Mouse (Mus musculus) neural tube, embryonic 13.5 days (tissue): ENCODE results near the gene Gm43064. TPM values are rescaled to one million over a fixed set of nuclear protein-coding genes. Genes with fewer than 3 reads are reported as not detected.
"Not testable (repeated sequence)": the region's sequence is repeated elsewhere in the genome, so short reads cannot be mapped to it uniquely, and the experiment has no call there.

Experiments used
- ATAC-seq: fragments of 200-750 bp; cut with Nextera tagmentation; 2 replicates; pipeline ENCODE4 v1.8.0; 2017; ENCODE audit warnings: low read depth, mild to moderate bottlenecking, moderate TSS enrichment, moderate library complexity
- H3K27ac ChIP-seq: fragments of 300-500 bp; sonication (generic); replicated peaks from 2 replicates; pipeline ENCODE4 v1.5.1; 2015; ENCODE audit warnings: moderate library complexity, mild to moderate bottlenecking, inconsistent platforms
- H3K27me3 ChIP-seq: fragments of 300-500 bp; sonication (generic); 2 replicates; pipeline ENCODE4 v1.6.1; 2015; ENCODE audit warnings: mild to moderate bottlenecking, inconsistent platforms
- H3K36me3 ChIP-seq: fragments of 300-500 bp; sonication (generic); 2 replicates; pipeline ENCODE4 v1.6.1; 2015; ENCODE audit warnings: mild to moderate bottlenecking, inconsistent platforms
- H3K4me1 ChIP-seq: fragments of 300-500 bp; sonication (generic); replicated peaks from 2 replicates; pipeline ENCODE4 v1.6.1; 2015; ENCODE audit warnings: inconsistent platforms
- H3K4me2 ChIP-seq: fragments of 300-500 bp; sonication (generic); 2 replicates; pipeline ENCODE4 v1.6.1; 2015; ENCODE audit warnings: inconsistent platforms, mild to moderate bottlenecking, moderate library complexity
- H3K4me3 ChIP-seq: fragments of 300-500 bp; sonication (generic); 2 replicates; pipeline ENCODE4 v1.5.1; 2015; ENCODE audit warnings: mild to moderate bottlenecking, inconsistent platforms
- H3K9ac ChIP-seq: fragments of 300-500 bp; sonication (generic); 2 replicates; pipeline ENCODE4 v1.6.1; 2015; ENCODE audit warnings: moderate library complexity, mild to moderate bottlenecking, inconsistent platforms
- H3K9me3 ChIP-seq: fragments of 300-500 bp; sonication (generic); 2 replicates; pipeline ENCODE4 v1.6.1; 2016; ENCODE audit warnings: inconsistent platforms
- WGBS: fragments of 180-500 bp; shearing (Covaris S2); methylation state at CpG from one replicate; pipeline ENCODE4 v1.1.7; 2015; 5-methylcytosine and 5-hydroxymethylcytosine counted together
- polyA plus RNA-seq: library from polyadenylated mRNA; unstranded; fragments of >200 nt; fragmentation: Nextera tagmentation; extraction: Ambion mirVana; gene quantifications from 2 replicates; pipeline ENCODE4 v1.2.1, GENCODE M21; 2015

Gene Gm43064
- polyA plus RNA-seq, 1 experiment from 2014 or later: 0.21 TPM

- no peaks in the 10 kb centered on the region for H3K4me1 ChIP-seq
- H3K4me2 ChIP-seq: no peak overlapping the region
- H3K4me3 ChIP-seq: no peak overlapping the region
- H3K27me3 ChIP-seq: no peaks in the 10 kb centered on the region
- no peaks in the 10 kb centered on the region for H3K9me3 ChIP-seq
- no peaks in the 10 kb centered on the region for H3K36me3 ChIP-seq
- H3K27ac ChIP-seq: no peak overlapping the region
- ATAC-seq: no peak
- WGBS: 85% methylated on average over 10 of the region's 10 CpGs
- H3K9ac ChIP-seq: no peak overlapping the region
Observed at GRCm38 (mm10) chr3:103835951-103836310, 26.6 kb downstream of the Gm43064 start.

DNA sequence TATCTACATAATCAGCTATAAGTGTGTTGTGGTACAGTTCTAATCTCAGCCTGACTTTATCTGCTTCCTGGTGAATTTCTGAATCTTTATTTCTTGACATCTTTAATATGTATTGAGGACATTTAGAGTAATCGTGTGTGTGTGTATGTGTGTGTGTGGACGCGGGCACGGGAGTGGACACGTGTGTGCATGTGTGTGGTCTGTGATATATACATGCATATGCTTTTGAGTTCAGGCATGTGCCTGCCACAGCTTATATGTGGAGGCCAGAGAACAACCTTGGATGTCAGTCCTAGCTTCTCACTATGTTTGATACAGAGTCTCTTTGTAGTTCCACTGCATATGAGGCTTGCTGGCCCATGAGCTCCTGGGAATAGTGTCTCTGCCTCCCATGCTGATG, 27.1 kb downstream of the Gm43064 start:
- Histone ChIP-seq H3K4me2 (no peak overlapping the region), H3K9ac (no peak overlapping the region), H3K9me3 (no peaks in the 10 kb centered on the region), H3K27me3 (no peaks in the 10 kb centered on the region), H3K4me1 (no peaks in the 10 kb centered on the region), H3K27ac (no peak overlapping the region), H3K4me3 (no peak overlapping the region), H3K36me3 (no peaks in the 10 kb centered on the region)
- WGBS: 93% methylated on average over 5 of the region's 5 CpGs
- ATAC-seq: no peak

DNA sequence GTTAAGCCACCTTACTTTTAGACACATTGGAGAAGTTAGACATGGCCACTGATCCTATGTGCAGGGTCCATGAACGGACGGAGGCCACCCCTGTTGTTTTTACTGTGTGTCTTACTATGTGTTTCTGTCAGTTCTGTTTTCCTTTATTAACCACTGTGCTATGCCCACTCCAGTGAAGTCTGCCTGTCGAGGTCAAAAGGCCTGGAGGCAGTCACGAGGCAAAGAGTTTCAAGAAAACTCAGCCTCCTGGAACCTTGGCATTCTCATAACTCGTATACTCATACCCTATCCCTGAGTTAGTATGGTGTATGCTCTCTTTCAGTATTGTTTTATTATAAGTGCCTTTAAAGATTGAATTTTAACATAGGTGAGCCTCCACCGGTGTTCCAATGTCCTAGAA, 30.3 kb downstream of the Gm43064 start:
- 93% methylated on average over 6 of the region's 6 CpGs for WGBS
- no peak overlapping the region for H3K4me3 ChIP-seq
- no peak for ATAC-seq
- H3K4me2 ChIP-seq: no peak overlapping the region
- no peak overlapping the region for H3K27ac ChIP-seq
- no peak overlapping the region for H3K9ac ChIP-seq
- no peaks in the 10 kb centered on the region for H3K27me3 ChIP-seq
- H3K9me3 ChIP-seq: no peaks in the 10 kb centered on the region
- no peaks in the 10 kb centered on the region for H3K4me1 ChIP-seq
- no peaks in the 10 kb centered on the region for H3K36me3 ChIP-seq

DNA sequence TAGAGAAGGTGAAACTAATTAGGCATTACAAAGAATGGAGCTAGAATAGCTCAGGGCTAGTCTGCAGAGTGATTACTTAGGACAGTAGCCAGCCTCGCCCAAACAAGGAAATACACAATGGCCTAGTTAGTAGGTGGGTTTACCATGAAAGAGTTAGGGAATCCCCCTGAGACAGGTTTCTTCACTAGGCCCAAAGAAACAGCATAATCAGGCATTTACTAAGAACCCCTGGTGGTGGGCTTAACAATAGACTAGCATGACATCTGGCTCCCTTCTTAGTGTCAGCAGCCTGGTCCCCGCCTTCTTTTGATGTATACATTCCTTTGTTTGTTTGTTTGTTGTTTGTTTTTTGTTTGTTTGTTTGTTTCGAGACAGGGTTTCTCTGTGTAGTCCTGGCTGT, 30.8 kb downstream of the Gm43064 start:
- not testable (repeated sequence) for H3K27ac ChIP-seq

GRCm38 (mm10) chr3:103840946-103841345, 31.6 kb downstream of the Gm43064 start:
- WGBS: 91% methylated on average over 7 of the region's 7 CpGs
- H3K4me3 ChIP-seq, H3K4me2 ChIP-seq, H3K36me3 ChIP-seq, H3K27ac ChIP-seq, H3K4me1 ChIP-seq, H3K27me3 ChIP-seq, H3K9ac ChIP-seq, ATAC-seq, H3K9me3 ChIP-seq: not testable (repeated sequence)

More for the DNA sequence above, 30.8 kb downstream of the Gm43064 start:
- H3K4me2 ChIP-seq, H3K4me1 ChIP-seq, H3K36me3 ChIP-seq, H3K27me3 ChIP-seq, H3K9me3 ChIP-seq, H3K4me3 ChIP-seq, H3K9ac ChIP-seq, ATAC-seq: not testable (repeated sequence)
- 85% methylated on average over 3 of the region's 3 CpGs for WGBS

- WGBS: 87% methylated on average over 9 of the region's 9 CpGs
- Histone ChIP-seq H3K27me3 (no peaks in the 10 kb centered on the region), H3K9ac (no peak overlapping the region), H3K27ac (no peak overlapping the region), H3K4me2 (no peak overlapping the region), H3K4me1 (no peaks in the 10 kb centered on the region), H3K4me3 (no peak overlapping the region), H3K36me3 (no peaks in the 10 kb centered on the region), H3K9me3 (no peaks in the 10 kb centered on the region)
- no peak for ATAC-seq
Observed at GRCm38 (mm10) chr3:103850644-103851363, 41.4 kb downstream of the Gm43064 start.

GRCm38 (mm10) chr3:103851481-103851880, 42.1 kb downstream of the Gm43064 start:
- H3K4me1 ChIP-seq: no peaks in the 10 kb centered on the region
- H3K9ac ChIP-seq: no peak overlapping the region
- H3K36me3 ChIP-seq: no peaks in the 10 kb centered on the region
- no peak overlapping the region for H3K27ac ChIP-seq
- H3K4me3 ChIP-seq: no peak overlapping the region
- ATAC-seq: no peak
- H3K9me3 ChIP-seq: no peaks in the 10 kb centered on the region
- no peaks in the 10 kb centered on the region for H3K27me3 ChIP-seq
- 85% methylated on average over 6 of the region's 6 CpGs for WGBS
- H3K4me2 ChIP-seq: no peak overlapping the region

GRCm38 (mm10) chr3:103851882-103852281, 42.5 kb downstream of the Gm43064 start:
- Histone ChIP-seq H3K4me2 (no peak overlapping the region), H3K27ac (no peak overlapping the region), H3K4me3 (no peak overlapping the region), H3K36me3 (no peaks in the 10 kb centered on the region), H3K4me1 (no peaks in the 10 kb centered on the region), H3K27me3 (no peaks in the 10 kb centered on the region), H3K9me3 (no peaks in the 10 kb centered on the region), H3K9ac (no peak overlapping the region)
- WGBS: 92% methylated on average over 8 of the region's 8 CpGs
- no peak for ATAC-seq

DNA sequence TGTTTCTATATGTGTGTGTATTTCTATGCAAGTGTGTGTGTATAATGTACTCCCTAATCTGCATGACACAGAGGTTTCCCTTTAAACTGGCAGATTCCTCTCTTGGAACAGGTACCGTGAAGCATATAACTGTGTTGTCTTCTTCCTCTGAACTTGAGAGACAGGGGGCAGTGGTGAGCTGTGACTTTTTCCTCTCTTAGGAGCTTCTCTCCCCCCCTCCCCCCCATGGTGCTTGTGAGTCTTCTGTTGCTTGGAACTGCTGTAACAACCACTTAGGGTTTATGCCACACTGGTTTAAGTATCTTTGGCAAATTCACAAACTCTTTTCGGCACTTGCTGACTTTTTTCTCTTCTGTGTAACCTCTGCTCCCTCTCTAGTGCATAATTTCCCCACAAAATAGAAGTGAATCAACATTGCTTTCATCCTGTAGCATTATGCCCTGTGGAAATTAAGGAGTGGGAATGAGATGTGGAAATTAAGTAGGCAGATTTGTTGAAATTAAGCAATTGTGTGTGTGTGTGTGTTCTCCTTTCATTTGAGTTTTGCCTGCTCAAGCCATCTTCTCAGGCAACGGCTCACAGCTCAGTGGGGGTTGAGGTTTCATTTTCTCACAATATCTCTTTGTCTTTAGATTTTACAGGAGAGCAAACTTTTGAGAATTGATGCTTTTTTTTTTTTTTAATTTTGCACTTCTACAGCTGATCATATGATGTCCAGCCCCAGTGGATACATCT, 43.4 kb downstream of the Gm43064 start:
- Histone ChIP-seq H3K4me3 (no peak overlapping the region), H3K9ac (no peak overlapping the region), H3K36me3 (no peaks in the 10 kb centered on the region), H3K27me3 (no peaks in the 10 kb centered on the region), H3K9me3 (no peaks in the 10 kb centered on the region), H3K27ac (no peak overlapping the region), H3K4me1 (no peaks in the 10 kb centered on the region), H3K4me2 (no peak overlapping the region)
- 72% methylated on average over 3 of the region's 3 CpGs for WGBS
- ATAC-seq: no peak

- ATAC-seq: no peak
- Histone ChIP-seq H3K9me3 (no peaks in the 10 kb centered on the region), H3K4me2 (no peak overlapping the region), H3K36me3 (no peaks in the 10 kb centered on the region), H3K4me1 (no peaks in the 10 kb centered on the region), H3K27me3 (no peaks in the 10 kb centered on the region), H3K4me3 (no peak overlapping the region), H3K9ac (no peak overlapping the region), H3K27ac (no peak overlapping the region)
- 55% methylated on average over 8 of the region's 8 CpGs for WGBS
Observed at GRCm38 (mm10) chr3:103853804-103854203, 44.4 kb downstream of the Gm43064 start.

DNA sequence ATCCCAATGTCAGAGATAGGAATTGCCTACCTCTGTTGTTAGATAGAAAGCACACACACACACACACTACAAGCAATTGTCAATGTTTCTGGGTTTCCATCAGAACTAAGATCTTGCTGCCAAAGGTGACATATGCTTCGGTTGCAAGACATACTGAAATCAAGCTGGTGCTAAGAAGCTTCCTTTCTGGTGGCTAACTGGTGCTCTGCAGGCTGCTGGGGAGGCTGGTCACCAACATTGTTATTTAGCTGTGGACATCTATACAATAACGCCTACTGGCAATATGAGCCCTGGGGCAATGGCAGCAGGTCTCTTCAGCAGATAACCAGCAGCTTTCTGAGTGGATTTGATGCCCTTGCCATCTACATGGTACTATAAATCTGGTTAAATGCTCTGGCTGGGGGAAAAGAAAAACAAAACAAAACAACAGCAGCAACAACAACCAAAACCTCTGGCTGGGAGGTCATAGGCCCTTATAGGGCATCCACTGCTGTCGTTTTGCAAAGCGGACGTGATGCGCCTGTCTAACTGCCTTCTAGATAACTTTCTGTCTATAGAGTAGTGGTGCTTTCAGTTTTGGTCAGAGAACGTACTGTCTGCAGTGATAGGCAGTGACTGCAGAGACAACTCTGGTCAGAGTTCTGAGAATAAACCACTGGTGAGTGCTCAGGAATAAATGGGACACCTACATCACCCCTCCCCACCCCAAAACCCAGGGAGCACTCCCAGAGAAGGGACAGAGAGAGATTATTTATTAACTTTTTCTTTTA, 47.8 kb downstream of the Gm43064 start:
- WGBS: 93% methylated on average over 7 of the region's 7 CpGs
- H3K9ac ChIP-seq: no peak overlapping the region
- no peaks in the 10 kb centered on the region for H3K36me3 ChIP-seq
- no peaks in the 10 kb centered on the region for H3K9me3 ChIP-seq
- no peaks in the 10 kb centered on the region for H3K27me3 ChIP-seq
- no peak overlapping the region for H3K4me3 ChIP-seq
- H3K4me2 ChIP-seq: no peak overlapping the region
- no peaks in the 10 kb centered on the region for H3K4me1 ChIP-seq
- ATAC-seq: no peak
- no peak overlapping the region for H3K27ac ChIP-seq

DNA sequence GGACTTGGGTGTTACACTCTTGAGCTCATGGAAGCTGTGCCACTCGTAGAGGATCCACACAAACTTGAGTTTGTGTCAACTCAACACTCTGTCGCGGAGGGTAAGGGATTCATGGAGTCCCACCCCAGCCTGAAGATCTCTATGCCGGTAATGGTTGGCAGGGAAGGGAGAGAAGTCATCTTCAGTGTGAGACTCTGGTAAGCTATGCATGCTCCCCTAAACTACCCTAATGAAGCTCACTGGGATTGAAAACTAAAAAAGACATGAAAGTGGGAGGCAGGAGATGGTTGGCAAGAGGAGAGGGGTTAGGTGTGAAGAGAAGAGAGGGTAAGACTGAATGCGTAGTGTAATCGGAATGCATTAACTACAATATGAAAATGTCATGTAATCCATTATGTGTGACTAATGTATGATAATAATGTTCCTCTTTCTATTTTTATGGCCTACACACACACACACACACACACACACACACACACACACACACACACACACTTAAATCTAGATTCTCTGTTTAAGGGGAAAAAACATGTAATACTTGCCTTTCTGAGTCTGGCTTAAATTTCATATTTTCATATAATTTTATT, 48.7 kb downstream of the Gm43064 start:
- Histone ChIP-seq H3K36me3 (no peaks in the 10 kb centered on the region), H3K27ac (no peak overlapping the region), H3K9me3 (no peaks in the 10 kb centered on the region), H3K4me3 (no peak overlapping the region), H3K9ac (no peak overlapping the region), H3K27me3 (no peaks in the 10 kb centered on the region), H3K4me1 (no peaks in the 10 kb centered on the region), H3K4me2 (no peak overlapping the region)
- ATAC-seq: no peak
- 92% methylated on average over 6 of the region's 6 CpGs for WGBS
